ENCODE assay signal across 14 mouse cellular contexts in genomic region chr1:72455923-72456322, GRCm38 (mm10).
DNase-seq lines count a peak whose midpoint lies in the region; ATAC-seq and TF ChIP-seq lines count a peak whose summit lies in the region.
"Had no signal": no experiment of that assay in that cellular context is flagged by ENCODE, and none has a peak within 500 bp of the region (broad histone marks: within the 10 kb centered on the region; RNA-seq: fewer than 3 reads in every experiment).

No protein-coding gene starts in this region.

- no peak overlapping the region for H3K9ac ChIP-seq in kidney, postnatal 0 days (ENCODE audit: low read depth, low read length)
- 0 out of 2 replicates have a peak overlapping the region, but pooled peaks have one; percentile 23 for H3K9ac ChIP-seq in hindbrain, postnatal 0 days (replicated peaks; ENCODE audit: low read length)
- H3K9ac ChIP-seq: heart, embryonic 13.5 days; liver, embryonic 13.5 days had no signal

- H3K9me3 ChIP-seq in kidney, postnatal 0 days (replicated peaks; ENCODE audit: low read length): no peaks in the 10 kb centered on the region
- no peaks in the 10 kb centered on the region for H3K9me3 ChIP-seq in hindbrain, postnatal 0 days (ENCODE audit: low read length)
- H3K9me3 ChIP-seq: heart, embryonic 13.5 days; liver, embryonic 13.5 days had no signal

- H3K36me3 ChIP-seq in kidney, postnatal 0 days (ENCODE audit: insufficient read depth, low read length): no peaks in the 10 kb centered on the region
- H3K36me3 ChIP-seq in hindbrain, postnatal 0 days (ENCODE audit: insufficient read depth, low read length): no peaks in the 10 kb centered on the region
- H3K36me3 ChIP-seq: heart, embryonic 13.5 days; liver, embryonic 13.5 days had no signal

- H3K4me2 ChIP-seq in kidney, postnatal 0 days (ENCODE audit: low read length): no peak overlapping the region
- H3K4me2 ChIP-seq in hindbrain, postnatal 0 days (ENCODE audit: low read depth, low read length): no peak overlapping the region
- H3K4me2 ChIP-seq: heart, embryonic 13.5 days; liver, embryonic 13.5 days had no signal

- no peaks in the 10 kb centered on the region for H3K27me3 ChIP-seq in kidney, postnatal 0 days (ENCODE audit: insufficient read depth, low read length)
- H3K27me3 ChIP-seq in hindbrain, postnatal 0 days (ENCODE audit: insufficient read depth, low read length): no peaks in the 10 kb centered on the region
- H3K27me3 ChIP-seq: heart, embryonic 13.5 days; liver, embryonic 13.5 days had no signal

- no peak overlapping the region for H3K27ac ChIP-seq in kidney, postnatal 0 days
- H3K27ac ChIP-seq in hindbrain, postnatal 0 days: peak overlapping the region; percentile 74
- H3K27ac ChIP-seq: heart, embryonic 13.5 days; layer of hippocampus, adult 2 months; liver, embryonic 13.5 days; macrophage had no signal

- TF ChIP-seq CTCF in kidney, postnatal 0 days (IDR thresholded peaks at IDR 0.05; ENCODE audit: low read depth): no peak
- no peak for TF ChIP-seq CTCF in hindbrain, postnatal 0 days (IDR thresholded peaks at IDR 0.05; ENCODE audit: low read depth)

- peak; percentile 62; the same call in 1 of the 2 replicates for ATAC-seq in kidney, postnatal 0 days (replicated peaks; ENCODE audit: low FRiP score, low read depth)
- ATAC-seq in hindbrain, postnatal 0 days: peak; percentile 84
- ATAC-seq in erythroblast, adult 5-6 weeks (replicated peaks; ENCODE audit: low FRiP score, poor library complexity, severe bottlenecking): no peak

- H3K4me3 ChIP-seq in kidney, postnatal 0 days (replicated peaks; ENCODE audit: low read depth, low read length): no peak overlapping the region
- H3K4me3 ChIP-seq in hindbrain, postnatal 0 days (ENCODE audit: low read length): no peak overlapping the region
- H3K4me3 ChIP-seq: heart, embryonic 13.5 days; layer of hippocampus, adult 2 months; liver, embryonic 13.5 days had no signal

- no peaks in the 10 kb centered on the region for H3K4me1 ChIP-seq in kidney, postnatal 0 days (replicated peaks; ENCODE audit: insufficient read depth, low read length)
- peaks cover 28% of the 10 kb centered on the region for H3K4me1 ChIP-seq in hindbrain, postnatal 0 days (ENCODE audit: insufficient read depth, low read length)
- H3K4me1 ChIP-seq: heart, embryonic 13.5 days; liver, embryonic 13.5 days had no signal

- 41% methylated on average over 4 of the region's 4 CpGs for WGBS in kidney, postnatal 0 days
- 28% methylated on average over 4 of the region's 4 CpGs for WGBS in hindbrain, postnatal 0 days

- DNase-seq in cerebellum, adult 11-12 months: peak; percentile 10
- no peak for DNase-seq in cerebellum, adult 8-10 months
- peak; percentile 46 for DNase-seq in kidney, postnatal 0 days (ENCODE audit: low spot score)
- DNase-seq in kidney, adult 8-10 months: no peak
- peak; percentile 62 for DNase-seq in hindbrain, postnatal 0 days (ENCODE audit: low spot score)
- peak; percentile 49 for DNase-seq in retina, embryonic 14.5 days (ENCODE audit: low spot score)
- DNase-seq in testis, postnatal 14 days (ENCODE audit: low spot score): no peak
- DNase-seq: adrenal gland, postnatal 36 days; gastrocnemius, postnatal 36 days; liver, embryonic 13.5 days had no signal

Comparison
In these comparisons a context has a peak if more than half of its experiments do, and no peak if none do; other contexts are left out.
1. DNase-seq: peak in cerebellum, adult 11-12 months (single experiment), kidney, postnatal 0 days (single experiment), hindbrain, postnatal 0 days (single experiment) and retina, embryonic 14.5 days (single experiment); none in cerebellum, adult 8-10 months (single experiment), kidney, adult 8-10 months (0 of 2) and testis, postnatal 14 days (single experiment).